Mouse (Mus musculus) spleen, adult 2 months (tissue): ENCODE measurements around the gene Dst.

Source experiments
- CTCF ChIP-seq: fragments of 200-500 bp; IDR thresholded peaks from 2 replicates; pipeline ENCODE4 v1.5.1; 2011; ENCODE audit warnings: mild to moderate bottlenecking, inconsistent platforms; ENCODE audit not compliant: insufficient read depth, insufficient read length, insufficient replicate concordance; ENCODE audit errors: extremely low read depth
- POLR2A ChIP-seq: fragments of 200-500 bp; IDR thresholded peaks from 2 replicates; pipeline ENCODE4 v1.6.1; 2011; ENCODE audit warnings: low read depth, low read length, inconsistent platforms

GRCm38 (mm10) chr1:34013490-34013889 is 105.5 kb downstream of the Dst start:
- TF ChIP-seq POLR2A (no peak), CTCF (no peak)
